Comparison of ENCODE assay signal across 8 mouse cellular contexts in the genomic region with DNA sequence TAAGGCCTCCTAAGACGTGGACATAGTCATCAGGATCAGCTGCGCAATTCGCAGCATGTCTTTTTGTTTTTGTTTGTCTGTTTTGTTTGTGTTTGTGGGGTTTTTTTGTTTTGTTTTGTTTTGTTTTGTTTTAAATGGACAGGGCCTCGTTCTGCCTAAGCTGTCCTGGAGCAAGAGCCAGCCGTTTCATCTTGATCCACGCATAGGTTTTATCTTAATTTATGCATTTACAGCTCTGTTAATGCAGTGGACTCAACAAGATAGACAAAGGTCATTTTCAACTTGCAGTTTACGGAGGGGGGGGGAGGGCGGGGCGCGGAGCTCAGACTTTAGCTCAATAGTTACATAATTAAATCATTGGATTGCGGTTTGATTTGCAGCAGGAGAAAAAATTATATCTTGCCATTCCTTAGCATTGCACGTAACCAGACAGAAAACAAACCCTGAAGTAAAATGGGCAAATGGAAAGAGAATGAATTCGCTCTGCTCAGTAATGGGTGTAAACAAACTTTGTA. TPM values are rescaled to one million over a fixed set of nuclear protein-coding genes. Genes with fewer than 3 reads are reported as not detected.
A peak's percentile ranks its signal among the peaks of the same experiment; 100 is the strongest.
DNase-seq lines count a peak whose midpoint lies in the region; ATAC-seq and TF ChIP-seq lines count a peak whose summit lies in the region.

No protein-coding gene starts in this region.

- no peaks in the 10 kb centered on the region for H3K27me3 ChIP-seq in forebrain, embryonic 11.5 days (ENCODE audit: control insufficient read depth, insufficient read depth, low read length)
- no peaks in the 10 kb centered on the region for H3K27me3 ChIP-seq in forebrain, embryonic 16.5 days (replicated peaks; ENCODE audit: control insufficient read depth, insufficient read depth, low read length)
- no peaks in the 10 kb centered on the region for H3K27me3 ChIP-seq in kidney, postnatal 0 days (ENCODE audit: insufficient read depth, low read length)
- H3K27me3 ChIP-seq in intestine, embryonic 15.5 days (replicated peaks), result no peaks in the 10 kb centered on the region
- H3K27me3 ChIP-seq in neural tube, embryonic 13.5 days, result no peaks in the 10 kb centered on the region

- DNase-seq in forebrain, embryonic 11.5 days (ENCODE audit: low spot score), result no peak
- DNase-seq in kidney, postnatal 0 days (ENCODE audit: low spot score), result no peak
- no peak for DNase-seq in kidney, postnatal 36 days
- DNase-seq in right cerebral cortex, postnatal 36 days (ENCODE audit: low spot score in 2 of 2), result no peak
- no peak for DNase-seq in right cerebral cortex, adult 18-20 months

- H3K4me1 ChIP-seq in forebrain, embryonic 11.5 days (replicated peaks; ENCODE audit: control insufficient read depth, insufficient read depth, low read length), result peaks cover 2% of the 10 kb centered on the region; the same call in 1 of the 2 replicates
- H3K4me1 ChIP-seq in forebrain, embryonic 16.5 days (replicated peaks; ENCODE audit: control insufficient read depth, insufficient read depth, low read length), result peaks cover 7% of the 10 kb centered on the region
- H3K4me1 ChIP-seq in kidney, postnatal 0 days (replicated peaks; ENCODE audit: insufficient read depth, low read length), result 0 out of 2 replicates have a peak, but pooled peaks cover 6% of the 10 kb centered on the region
- no peaks in the 10 kb centered on the region for H3K4me1 ChIP-seq in intestine, embryonic 15.5 days (replicated peaks)
- peaks cover 7% of the 10 kb centered on the region for H3K4me1 ChIP-seq in neural tube, embryonic 13.5 days (replicated peaks)

- peak overlapping the region; percentile 68; the same call in 1 of the 2 replicates for H3K4me2 ChIP-seq in forebrain, embryonic 11.5 days (ENCODE audit: low read depth, low read length, severe bottlenecking)
- H3K4me2 ChIP-seq in forebrain, embryonic 16.5 days (ENCODE audit: low read length), result no peak overlapping the region
- H3K4me2 ChIP-seq in kidney, postnatal 0 days (ENCODE audit: low read length), result peak overlapping the region; percentile 73
- peak overlapping the region; percentile 79 for H3K4me2 ChIP-seq in intestine, embryonic 15.5 days (replicated peaks)
- no peak overlapping the region; the same call in 1 of the 2 replicates for H3K4me2 ChIP-seq in neural tube, embryonic 13.5 days

- TF ChIP-seq CTCF in kidney, postnatal 0 days (IDR thresholded peaks at IDR 0.05; ENCODE audit: low read depth), result no peak

- H3K27ac ChIP-seq in forebrain, embryonic 11.5 days (ENCODE audit: low read depth, low read length), result no peak overlapping the region
- H3K27ac ChIP-seq in forebrain, embryonic 16.5 days (ENCODE audit: low read length), result no peak overlapping the region
- peak overlapping the region; percentile 92 for H3K27ac ChIP-seq in kidney, postnatal 0 days
- H3K27ac ChIP-seq in intestine, embryonic 15.5 days, result peak overlapping the region; percentile 92
- H3K27ac ChIP-seq in neural tube, embryonic 13.5 days (replicated peaks), result no peak overlapping the region

- H3K9ac ChIP-seq in forebrain, embryonic 11.5 days (ENCODE audit: low read length), result no peak overlapping the region
- no peak overlapping the region for H3K9ac ChIP-seq in forebrain, embryonic 16.5 days (replicated peaks; ENCODE audit: low read depth, low read length)
- peak overlapping the region; percentile 70; the same call in 1 of the 2 replicates for H3K9ac ChIP-seq in kidney, postnatal 0 days (ENCODE audit: low read depth, low read length)
- peak overlapping the region; percentile 55 for H3K9ac ChIP-seq in intestine, embryonic 15.5 days
- H3K9ac ChIP-seq in neural tube, embryonic 13.5 days, result no peak overlapping the region

- no peak overlapping the region for H3K4me3 ChIP-seq in forebrain, embryonic 11.5 days (ENCODE audit: low read depth, low read length)
- no peak overlapping the region for H3K4me3 ChIP-seq in forebrain, embryonic 16.5 days (replicated peaks; ENCODE audit: low read length)
- no peak overlapping the region; the same call in 1 of the 2 replicates for H3K4me3 ChIP-seq in kidney, postnatal 0 days (replicated peaks; ENCODE audit: low read depth, low read length)
- peak overlapping the region; percentile 49 for H3K4me3 ChIP-seq in intestine, embryonic 15.5 days (replicated peaks)
- peak overlapping the region; percentile 44; the same call in 1 of the 2 replicates for H3K4me3 ChIP-seq in neural tube, embryonic 13.5 days

- no peaks in the 10 kb centered on the region for H3K36me3 ChIP-seq in forebrain, embryonic 11.5 days (ENCODE audit: control insufficient read depth, insufficient read depth, low read length)
- no peaks in the 10 kb centered on the region for H3K36me3 ChIP-seq in forebrain, embryonic 16.5 days (ENCODE audit: control insufficient read depth, insufficient read depth)
- H3K36me3 ChIP-seq in kidney, postnatal 0 days (ENCODE audit: insufficient read depth, low read length), result no peaks in the 10 kb centered on the region
- no peaks in the 10 kb centered on the region for H3K36me3 ChIP-seq in intestine, embryonic 15.5 days
- H3K36me3 ChIP-seq in neural tube, embryonic 13.5 days, result no peaks in the 10 kb centered on the region

- no peaks in the 10 kb centered on the region for H3K9me3 ChIP-seq in forebrain, embryonic 11.5 days (ENCODE audit: control insufficient read depth, low read length)
- H3K9me3 ChIP-seq in forebrain, embryonic 16.5 days (ENCODE audit: control insufficient read depth, low read length), result no peaks in the 10 kb centered on the region
- H3K9me3 ChIP-seq in kidney, postnatal 0 days (replicated peaks; ENCODE audit: low read length), result no peaks in the 10 kb centered on the region
- H3K9me3 ChIP-seq in intestine, embryonic 15.5 days, result no peaks in the 10 kb centered on the region
- H3K9me3 ChIP-seq in neural tube, embryonic 13.5 days, result no peaks in the 10 kb centered on the region

- no peak for ATAC-seq in forebrain, embryonic 11.5 days (replicated peaks; ENCODE audit: low FRiP score)
- no peak for ATAC-seq in forebrain, embryonic 16.5 days
- no peak for ATAC-seq in kidney, postnatal 0 days (replicated peaks; ENCODE audit: low FRiP score, low read depth)
- peak; percentile 67 for ATAC-seq in intestine, embryonic 15.5 days
- ATAC-seq in neural tube, embryonic 13.5 days (ENCODE audit: low read depth), result no peak

- 86% methylated on average over 13 of the region's 13 CpGs for WGBS in forebrain, embryonic 11.5 days
- 80% methylated on average over 13 of the region's 13 CpGs for WGBS in forebrain, embryonic 16.5 days
- WGBS in kidney, postnatal 0 days, result 70% methylated on average over 13 of the region's 13 CpGs
- WGBS in intestine, embryonic 15.5 days, result 58% methylated on average over 13 of the region's 13 CpGs
- WGBS in neural tube, embryonic 13.5 days, result 86% methylated on average over 13 of the region's 13 CpGs

RNA-seq across cellular contexts. Expression of gene Galm, which starts 1.3 kb away (rescaled TPM):
- polyA plus RNA-seq in forebrain, embryonic 11.5 days (2014; fragmentation: Nextera tagmentation; extraction: Ambion mirVana), result 11.2 and 12.5 TPM in 2 replicates
- polyA plus RNA-seq in forebrain, embryonic 16.5 days (2015; fragmentation: Nextera tagmentation; extraction: Ambion mirVana), result 1.7 and 2.4 TPM in 2 replicates
- polyA plus RNA-seq in kidney, postnatal 0 days (2015; fragmentation: Nextera tagmentation; extraction: Ambion mirVana), result 25.4 and 29.7 TPM in 2 replicates
- polyA plus RNA-seq in intestine, embryonic 15.5 days (2015; fragmentation: Nextera tagmentation; extraction: Ambion mirVana), result 67.2 and 71.1 TPM in 2 replicates
- polyA plus RNA-seq in neural tube, embryonic 13.5 days (2015; fragmentation: Nextera tagmentation; extraction: Ambion mirVana), result 2.0 and 2.1 TPM in 2 replicates

Comparison
In these comparisons a context has a peak if more than half of its experiments do, and no peak if none do; other contexts are left out.
1. H3K4me2 ChIP-seq: peak in forebrain, embryonic 11.5 days (single experiment), kidney, postnatal 0 days (single experiment) and intestine, embryonic 15.5 days (single experiment); none in forebrain, embryonic 16.5 days (single experiment) and neural tube, embryonic 13.5 days (single experiment).
2. H3K27ac ChIP-seq: peak in kidney, postnatal 0 days (single experiment) and intestine, embryonic 15.5 days (single experiment); none in forebrain, embryonic 11.5 days (single experiment), forebrain, embryonic 16.5 days (single experiment) and neural tube, embryonic 13.5 days (single experiment).
3. H3K4me3 ChIP-seq: peak in intestine, embryonic 15.5 days (single experiment) and neural tube, embryonic 13.5 days (single experiment); none in forebrain, embryonic 11.5 days (single experiment), forebrain, embryonic 16.5 days (single experiment) and kidney, postnatal 0 days (single experiment).
4. H3K9ac ChIP-seq: peak in kidney, postnatal 0 days (single experiment) and intestine, embryonic 15.5 days (single experiment); none in forebrain, embryonic 11.5 days (single experiment), forebrain, embryonic 16.5 days (single experiment) and neural tube, embryonic 13.5 days (single experiment).